Mouse (Mus musculus) intestine, embryonic 14.5 days (tissue): ENCODE data around the gene Trp53i13. TPM values are rescaled to one million over a fixed set of nuclear protein-coding genes. Genes with fewer than 3 reads are reported as not detected.
"Not testable (repeated sequence)": the region's sequence is repeated elsewhere in the genome, so short reads cannot be mapped to it uniquely, and the experiment has no call there.

Experiments
- ATAC-seq: fragments of 200-750 bp; cut with Nextera tagmentation; replicated peaks from 2 replicates; pipeline ENCODE4 v1.8.0; 2017; ENCODE audit warnings: low read depth, moderate number of reproducible peaks, moderate TSS enrichment, moderate library complexity; ENCODE audit not compliant: low FRiP score, low TSS enrichment
- DNase-seq: peaks from one replicate; pipeline ENCODE4 v3.0.0-alpha.2; 2018; ENCODE audit warnings: low spot score
- H3K27ac ChIP-seq: fragments of 300-500 bp; sonication (generic); 2 replicates; pipeline ENCODE4 v1.5.1; 2014; ENCODE audit warnings: low read depth, mild to moderate bottlenecking, control low read depth
- H3K27me3 ChIP-seq: fragments of 300-500 bp; sonication (generic); replicated peaks from 2 replicates; pipeline ENCODE4 v1.6.1; 2014; ENCODE audit warnings: low read length, control low read depth; ENCODE audit not compliant: control insufficient read depth, insufficient read depth
- H3K36me3 ChIP-seq: fragments of 300-500 bp; sonication (generic); 2 replicates; pipeline ENCODE4 v1.6.1; 2014; ENCODE audit warnings: low read length, control low read depth; ENCODE audit not compliant: control insufficient read depth, insufficient read depth
- H3K4me1 ChIP-seq: fragments of 300-500 bp; sonication (generic); replicated peaks from 2 replicates; pipeline ENCODE4 v1.6.1; 2014; ENCODE audit warnings: low read length, control low read depth, mixed read lengths; ENCODE audit not compliant: control insufficient read depth, insufficient read depth
- H3K4me2 ChIP-seq: fragments of 300-500 bp; sonication (generic); 2 replicates; pipeline ENCODE4 v1.6.1; 2014; ENCODE audit warnings: low read length
- H3K4me3 ChIP-seq: fragments of 300-500 bp; sonication (generic); 2 replicates; pipeline ENCODE4 v1.5.1; 2014; ENCODE audit warnings: low read depth, low read length, control low read depth, mixed read lengths
- H3K9ac ChIP-seq: fragments of 300-500 bp; sonication (generic); 2 replicates; pipeline ENCODE4 v1.6.1; 2014; ENCODE audit warnings: mild to moderate bottlenecking, low read length
- H3K9me3 ChIP-seq: fragments of 300-500 bp; sonication (generic); 2 replicates; pipeline ENCODE4 v1.6.1; 2016; ENCODE audit warnings: low read length, control low read depth; ENCODE audit not compliant: control insufficient read depth
- WGBS: fragments of 180-500 bp; shearing (Covaris S2); extraction: QIAGEN DNeasy Blood & Tissue Kit; methylation state at CpG from one replicate; pipeline ENCODE4 v1.1.7; 2014; 5-methylcytosine and 5-hydroxymethylcytosine counted together
- polyA plus RNA-seq: library from polyadenylated mRNA; unstranded; fragments of >200 nt; fragmentation: Nextera tagmentation; extraction: Ambion mirVana; gene quantifications from 2 replicates; pipeline ENCODE4 v1.2.1, GENCODE M21; 2014

The Trp53i13 gene
- polyA plus RNA-seq: 27.3 and 32.5 TPM in 2 replicates

DNA sequence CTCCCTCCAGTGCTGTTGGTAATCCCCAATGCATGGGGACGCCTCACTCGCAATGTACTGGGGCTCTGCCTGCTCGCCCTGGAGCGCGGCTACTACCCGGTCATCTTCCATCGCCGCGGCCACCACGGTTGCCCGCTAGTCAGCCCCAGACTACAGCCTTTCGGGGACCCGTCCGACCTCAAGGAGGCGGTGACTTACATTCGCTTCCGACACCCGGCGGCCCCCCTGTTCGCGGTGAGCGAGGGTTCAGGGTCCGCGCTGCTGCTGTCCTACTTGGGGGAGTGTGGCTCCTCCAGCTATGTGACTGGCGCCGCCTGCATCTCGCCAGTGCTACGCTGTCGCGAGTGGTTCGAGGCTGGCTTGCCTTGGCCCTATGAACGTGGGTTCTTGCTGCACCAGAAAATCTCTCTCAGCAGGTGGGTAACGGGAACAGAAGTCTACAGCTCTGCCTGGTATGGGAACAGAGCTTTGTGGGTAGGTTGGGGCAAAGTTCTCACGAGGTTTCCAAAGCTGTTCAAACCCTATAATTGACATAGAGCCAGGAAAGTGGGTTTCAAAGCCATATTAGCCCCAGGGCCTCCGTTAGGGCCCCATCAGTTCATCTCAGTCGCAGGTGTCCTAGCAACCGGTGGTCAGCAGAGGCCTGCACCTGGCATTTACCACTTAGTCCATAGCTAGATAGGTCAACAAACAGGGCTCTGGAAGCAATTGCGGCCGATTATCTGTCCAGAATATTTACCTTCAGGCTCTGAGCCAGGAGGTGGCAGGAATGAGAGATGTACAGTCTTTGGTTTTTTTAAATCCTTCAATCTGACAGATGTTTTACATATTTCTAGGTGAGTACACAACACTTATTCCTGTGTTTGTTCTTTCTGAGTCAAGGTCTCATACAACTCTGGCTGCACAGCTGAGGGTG is at the start of gene Trp53i13:
Gene Trp53i13, minus strand, starts transcription at position 344 of the 916 bp plus-strand sequence.
- H3K27ac ChIP-seq: no peak within 1 kb of the TSS
- H3K9ac ChIP-seq: peak within 1 kb of the TSS; percentile 29
- ATAC-seq (no peak), DNase-seq (no peak)
- peak within 1 kb of the TSS; percentile 93 for H3K4me2 ChIP-seq
- H3K4me3 ChIP-seq: peak within 1 kb of the TSS; percentile 52
- no peaks in the 10 kb centered on the region for H3K36me3 ChIP-seq
- no peaks in the 10 kb centered on the region for H3K9me3 ChIP-seq
- H3K4me1 ChIP-seq: peaks cover 19% of the 10 kb centered on the region
- 6% methylated on average over 39 of the region's 39 CpGs for WGBS
- peaks cover 21% of the 10 kb centered on the region for H3K27me3 ChIP-seq

- 95% methylated on average over 7 of the region's 7 CpGs for WGBS
- H3K36me3 ChIP-seq: peaks cover 93% of the 10 kb centered on the region
Observed at GRCm38 (mm10) chr11:77545261-77545660, 29.5 kb upstream of the Trp53i13 start.

GRCm38 (mm10) chr11:77532202-77532846 is 16.5 kb upstream of the Trp53i13 start:
- Histone ChIP-seq H3K4me2 (no peak overlapping the region), H3K27ac (no peak overlapping the region), H3K4me1 (no peaks in the 10 kb centered on the region), H3K27me3 (no peaks in the 10 kb centered on the region), H3K4me3 (no peak overlapping the region), H3K9me3 (no peaks in the 10 kb centered on the region), H3K36me3 (peaks cover 29% of the 10 kb centered on the region), H3K9ac (no peak overlapping the region)
- ATAC-seq (no peak), DNase-seq (no peak)
- WGBS: 89% methylated on average over 4 of the region's 4 CpGs

More at GRCm38 (mm10) chr11:77545261-77545660, 29.5 kb upstream of the Trp53i13 start:
- H3K27me3 ChIP-seq: no peaks in the 10 kb centered on the region
- H3K4me3 ChIP-seq: no peak overlapping the region
- no peak overlapping the region for H3K27ac ChIP-seq
- H3K9ac ChIP-seq: no peak overlapping the region
- no peak overlapping the region for H3K4me2 ChIP-seq
- ATAC-seq (no peak), DNase-seq (no peak)
- no peaks in the 10 kb centered on the region for H3K9me3 ChIP-seq
- no peaks in the 10 kb centered on the region for H3K4me1 ChIP-seq

DNA sequence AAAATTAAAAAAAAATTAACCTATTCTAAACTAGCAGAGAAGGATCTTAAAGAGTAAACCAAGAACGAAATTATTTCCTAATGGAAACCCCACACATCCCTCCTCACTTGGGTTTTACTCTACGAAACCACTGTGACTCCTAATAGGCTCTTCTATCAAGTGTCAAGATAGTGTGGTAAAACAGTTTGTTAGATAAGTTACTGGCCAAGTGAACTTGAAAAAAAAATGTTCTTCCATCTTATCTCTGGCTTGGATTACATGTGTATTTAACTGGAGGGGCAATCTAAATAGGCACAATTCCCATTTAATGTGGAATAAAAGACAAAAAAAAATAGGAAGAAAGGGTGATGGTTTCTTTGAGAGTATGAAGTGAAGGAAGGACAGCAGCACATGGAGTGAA is 15.1 kb upstream of the Trp53i13 start:
- Histone ChIP-seq H3K36me3 (peaks cover 14% of the 10 kb centered on the region), H3K4me3 (no peak overlapping the region), H3K9ac (no peak overlapping the region), H3K27me3 (no peaks in the 10 kb centered on the region), H3K4me2 (no peak overlapping the region), H3K4me1 (no peaks in the 10 kb centered on the region), H3K27ac (no peak overlapping the region), H3K9me3 (no peaks in the 10 kb centered on the region)
- 85% methylated on average over 2 of the region's 2 CpGs for WGBS
- ATAC-seq: no peak
- no peak for DNase-seq

- peaks cover 13% of the 10 kb centered on the region; the same call in 1 of the 2 replicates for H3K36me3 ChIP-seq
- H3K4me2 ChIP-seq: no peak overlapping the region
- WGBS: 85% methylated on average over 3 of the region's 3 CpGs
- DNase-seq: no peak
- H3K4me1 ChIP-seq: no peaks in the 10 kb centered on the region
- no peak overlapping the region for H3K27ac ChIP-seq
- H3K9ac ChIP-seq: no peak overlapping the region
- H3K4me3 ChIP-seq: no peak overlapping the region
- no peaks in the 10 kb centered on the region for H3K9me3 ChIP-seq
- no peak for ATAC-seq
- no peaks in the 10 kb centered on the region for H3K27me3 ChIP-seq
Observed at GRCm38 (mm10) chr11:77529644-77530043, 13.9 kb upstream of the Trp53i13 start.

GRCm38 (mm10) chr11:77528420-77528819 is 12.6 kb upstream of the Trp53i13 start:
- not testable (repeated sequence) for H3K4me1 ChIP-seq, H3K4me3 ChIP-seq, H3K27me3 ChIP-seq, H3K9ac ChIP-seq, H3K9me3 ChIP-seq, H3K36me3 ChIP-seq, H3K4me2 ChIP-seq, DNase-seq, ATAC-seq, H3K27ac ChIP-seq
- 83% methylated on average over 3 of the region's 3 CpGs for WGBS

GRCm38 (mm10) chr11:77525804-77526486 is 10.2 kb upstream of the Trp53i13 start:
- Histone ChIP-seq H3K4me2 (no peak overlapping the region), H3K4me3 (no peak overlapping the region), H3K9me3 (no peaks in the 10 kb centered on the region), H3K27ac (no peak overlapping the region), H3K4me1 (no peaks in the 10 kb centered on the region), H3K27me3 (no peaks in the 10 kb centered on the region), H3K36me3 (no peaks in the 10 kb centered on the region), H3K9ac (no peak overlapping the region)
- DNase-seq (no peak), ATAC-seq (no peak)
- 71% methylated on average over 3 of the region's 3 CpGs for WGBS
